Mouse (Mus musculus): ENCODE results near the gene Tenm4.

Tenm4 gene

DNA sequence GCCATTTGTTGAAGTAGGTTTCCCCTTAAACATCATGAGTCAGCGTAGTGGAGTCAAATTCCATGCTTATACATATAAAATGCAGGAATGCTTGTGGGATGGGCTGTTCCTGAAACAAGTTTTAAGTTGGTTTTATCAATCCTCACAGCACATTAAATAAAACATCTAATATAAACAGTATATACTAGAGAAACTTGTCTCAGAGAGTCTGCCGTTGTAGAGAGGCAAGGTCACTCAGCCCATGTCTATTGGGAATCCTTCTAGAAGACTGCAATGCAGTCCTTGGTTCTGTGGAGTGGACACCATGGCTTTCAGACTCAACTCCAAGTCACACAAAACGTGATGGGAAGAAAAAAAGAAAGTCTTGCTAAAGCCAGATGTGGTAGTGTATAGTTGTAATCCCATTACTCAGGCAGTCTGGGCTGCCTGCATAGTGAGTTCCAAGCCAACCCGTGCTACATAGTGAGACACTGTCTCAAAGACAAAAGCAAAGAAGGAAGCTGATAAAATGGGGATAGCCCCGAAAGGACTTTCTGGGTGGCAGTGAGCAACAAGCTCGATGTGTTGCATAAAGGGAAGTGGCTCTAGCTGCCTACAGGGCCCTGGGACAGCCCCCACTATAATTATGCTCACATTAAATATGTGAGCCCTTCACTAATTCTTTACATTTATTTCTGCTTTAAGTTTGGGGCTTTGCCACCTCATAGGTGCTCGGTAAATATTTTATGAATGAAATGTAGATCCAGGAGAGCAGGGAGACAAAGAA lies 707.6 kb downstream of the Tenm4 start:
- intact Hi-C loops (cut with DNase I), result no loop called here

DNA sequence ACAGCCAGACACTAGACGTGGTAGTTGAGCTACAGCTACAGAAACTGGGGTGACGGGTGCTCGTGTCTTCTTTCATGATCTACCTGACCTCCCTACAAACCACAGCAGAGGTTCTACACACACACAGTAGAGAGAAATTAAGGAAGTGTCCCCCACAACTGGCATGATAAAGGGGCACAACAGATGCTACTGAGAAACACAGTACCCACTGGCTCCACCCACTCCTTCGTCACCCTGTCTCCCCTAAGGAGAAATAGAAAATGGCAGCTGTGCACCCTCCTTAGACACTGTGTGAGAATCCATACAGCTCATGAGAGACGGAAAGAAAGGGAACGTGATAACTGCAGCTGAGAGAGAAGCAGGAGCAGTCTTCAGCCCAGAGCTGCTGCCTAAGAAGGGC lies 708.5 kb downstream of the Tenm4 start:
- intact Hi-C loops (cut with DNase I), result no loop called here

DNA sequence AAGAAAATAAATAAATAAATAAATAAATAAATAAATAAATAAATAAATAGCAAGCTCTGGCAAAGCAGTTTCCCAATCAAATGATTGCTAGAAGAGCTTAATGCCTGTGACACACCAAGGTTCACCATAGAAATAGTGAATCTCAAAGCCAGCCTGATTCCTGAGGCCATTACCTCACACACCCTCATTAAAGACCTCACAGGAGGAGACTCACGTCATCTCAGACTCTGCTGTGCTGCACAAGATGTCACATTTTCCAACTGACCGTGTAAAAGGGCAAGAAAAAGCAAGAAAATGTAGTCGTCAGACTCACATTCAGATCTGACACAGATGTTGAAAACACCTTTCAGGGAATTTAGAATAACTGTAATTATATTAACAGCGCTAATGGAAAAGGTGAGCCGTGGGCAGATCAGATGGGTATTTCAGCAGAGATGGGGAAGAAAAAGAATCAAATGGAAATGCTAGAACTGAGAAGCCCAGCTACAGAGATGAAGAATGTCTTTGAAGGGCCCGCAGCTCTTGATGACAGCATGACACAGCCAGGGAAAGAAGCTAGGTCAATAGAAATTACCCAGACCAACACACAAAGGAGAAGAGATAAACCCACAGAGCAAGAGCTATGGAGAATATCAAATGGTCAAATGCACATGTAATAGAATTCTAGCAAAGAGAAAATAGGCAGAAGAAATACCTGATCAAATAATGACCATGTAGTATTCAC lies 709.3 kb downstream of the Tenm4 start:
- intact Hi-C loops (cut with DNase I), result no loop called here

DNA sequence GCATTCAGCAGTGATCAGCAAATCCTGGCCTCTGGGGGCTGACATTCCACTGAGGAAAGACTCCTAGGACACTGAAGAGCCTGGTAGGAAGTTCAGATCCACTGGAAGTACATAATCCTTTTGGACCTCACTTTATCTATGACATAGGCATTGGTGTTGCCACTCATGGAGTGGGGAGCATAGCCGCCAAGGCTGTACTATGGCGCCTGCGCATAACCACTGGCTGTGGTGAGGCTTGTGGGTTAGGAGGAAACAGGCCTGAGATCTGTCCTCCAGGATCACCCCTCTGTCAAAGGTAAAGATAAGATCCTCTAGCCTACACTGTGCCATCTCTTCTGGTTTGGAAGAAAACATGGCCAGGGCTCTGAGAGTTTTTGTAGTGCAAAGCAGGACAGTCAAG lies 712.3 kb downstream of the Tenm4 start:
- intact Hi-C loops (cut with DNase I), result no loop called here

DNA sequence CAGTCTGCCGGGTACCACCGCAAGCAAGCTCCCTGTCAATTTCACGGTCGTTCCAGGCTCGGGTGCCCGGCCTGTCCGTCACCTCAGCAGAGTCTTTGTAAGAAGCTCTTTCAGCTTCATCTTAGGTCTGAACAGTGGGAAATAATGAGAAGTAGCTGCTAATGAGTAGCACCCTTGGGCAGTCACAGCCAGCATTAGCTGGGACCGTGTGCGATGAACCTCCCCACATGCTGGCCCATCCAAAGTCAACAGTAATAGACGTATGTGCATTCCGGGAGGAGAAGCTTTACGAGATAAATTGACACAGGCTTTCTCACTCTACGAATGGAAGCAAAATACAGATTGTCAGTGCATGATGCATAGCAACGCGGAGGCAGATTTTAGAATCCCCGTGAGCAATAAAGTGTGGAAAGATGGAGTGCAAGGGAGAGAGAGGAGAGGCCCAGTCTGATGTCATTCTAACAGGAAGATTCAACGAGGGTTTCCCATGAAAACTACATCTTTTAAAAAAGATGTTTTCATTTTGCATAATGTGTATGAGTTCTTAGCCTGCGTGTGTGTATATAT lies 716.1 kb downstream of the Tenm4 start:
- intact Hi-C loops (cut with DNase I), result no loop called here

DNA sequence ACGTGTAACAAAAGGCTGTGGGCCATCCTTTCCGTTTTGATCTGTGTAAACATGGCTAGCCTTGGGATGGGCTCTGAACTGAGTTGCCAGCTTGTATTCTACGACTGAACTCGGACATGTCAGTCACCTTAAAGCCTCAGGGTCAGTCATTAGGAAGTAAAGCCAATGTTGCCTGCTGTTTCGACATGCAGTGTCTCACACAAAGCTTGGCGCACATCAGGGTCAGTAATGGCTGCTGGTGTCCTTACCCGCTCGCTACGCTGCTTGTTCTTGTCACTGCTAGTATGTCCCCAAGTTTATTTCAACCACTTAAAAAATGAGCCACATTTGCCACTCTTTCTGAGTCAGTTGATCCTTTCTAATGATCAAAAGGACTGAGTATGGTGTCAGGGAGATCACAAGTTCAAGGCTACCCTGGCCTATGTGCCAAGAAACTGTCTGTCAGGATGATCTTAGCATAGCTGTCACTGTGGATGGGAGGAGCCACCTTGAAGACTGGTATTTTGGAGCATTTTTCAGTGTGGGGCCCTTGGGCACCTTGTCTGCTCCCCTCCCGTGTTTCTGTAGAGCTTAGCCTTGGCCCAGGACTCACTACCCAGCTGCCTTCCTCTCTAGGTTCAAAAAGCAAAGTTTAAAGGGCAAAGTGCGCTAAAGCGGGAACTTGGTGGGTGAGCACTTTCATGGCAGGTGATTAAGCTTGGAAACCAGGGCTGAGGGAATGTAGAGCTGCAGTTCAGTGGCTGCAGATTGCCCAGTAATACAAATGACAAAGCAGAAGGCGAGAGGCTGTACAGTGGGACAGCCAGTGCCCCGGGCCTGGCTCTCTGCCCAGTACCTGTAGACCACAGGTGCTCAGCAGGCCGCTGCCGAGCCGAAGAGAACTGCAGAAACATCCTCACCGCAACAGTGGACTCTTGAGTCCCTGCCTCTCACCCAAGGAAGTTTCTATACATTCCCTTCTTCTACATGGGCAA lies 718.3 kb downstream of the Tenm4 start:
- intact Hi-C loops (cut with DNase I), result no loop called here

DNA sequence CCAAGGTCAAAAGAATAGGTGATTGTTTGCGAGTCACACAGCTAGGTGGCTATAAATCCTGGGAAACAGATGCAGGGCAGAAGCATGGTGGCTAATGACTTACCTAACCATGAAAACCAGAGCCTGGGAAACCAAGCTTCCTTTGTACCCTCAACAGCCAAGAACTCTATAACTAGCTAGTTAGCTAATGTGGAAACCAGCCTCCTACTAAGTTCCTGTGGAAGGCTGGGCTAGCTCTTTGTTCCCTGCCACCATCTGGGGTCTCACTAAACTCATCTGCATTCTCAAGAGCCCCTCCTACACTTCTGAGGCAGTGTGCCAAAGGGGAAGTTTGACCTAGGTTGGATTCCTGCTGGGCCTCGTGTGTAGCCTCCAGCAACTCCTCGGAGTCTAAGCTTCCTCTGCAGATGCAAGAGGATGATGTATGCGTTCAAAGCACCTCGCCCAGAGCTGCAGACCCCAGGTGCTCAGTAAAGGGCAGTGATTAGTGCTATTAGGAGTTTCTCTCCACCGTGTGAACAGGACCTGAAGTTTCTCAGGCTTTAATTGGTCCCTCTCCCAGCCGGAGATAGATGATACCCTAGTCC lies 719.1 kb downstream of the Tenm4 start:
- intact Hi-C loops (cut with DNase I), result no loop called here

DNA sequence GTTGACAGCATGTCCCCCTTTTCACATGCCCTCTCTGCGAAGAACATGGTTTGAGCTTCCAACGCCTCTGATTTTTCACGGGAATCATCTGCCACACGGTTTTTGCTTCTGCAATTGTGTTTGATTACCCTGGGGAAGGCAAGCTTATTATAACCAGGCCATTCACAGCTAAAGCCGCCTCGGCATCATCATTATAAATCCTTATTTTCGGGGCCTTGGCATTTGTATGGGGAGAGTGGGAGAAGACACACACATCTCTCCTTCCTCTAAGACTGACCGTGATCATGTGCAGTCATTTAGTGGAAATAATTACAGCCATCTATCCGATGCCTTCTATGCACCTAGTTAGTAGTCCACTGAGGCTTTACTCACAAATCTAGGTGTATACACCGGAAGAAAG lies 719.9 kb downstream of the Tenm4 start:
- intact Hi-C loops (cut with DNase I), result no loop called here

DNA sequence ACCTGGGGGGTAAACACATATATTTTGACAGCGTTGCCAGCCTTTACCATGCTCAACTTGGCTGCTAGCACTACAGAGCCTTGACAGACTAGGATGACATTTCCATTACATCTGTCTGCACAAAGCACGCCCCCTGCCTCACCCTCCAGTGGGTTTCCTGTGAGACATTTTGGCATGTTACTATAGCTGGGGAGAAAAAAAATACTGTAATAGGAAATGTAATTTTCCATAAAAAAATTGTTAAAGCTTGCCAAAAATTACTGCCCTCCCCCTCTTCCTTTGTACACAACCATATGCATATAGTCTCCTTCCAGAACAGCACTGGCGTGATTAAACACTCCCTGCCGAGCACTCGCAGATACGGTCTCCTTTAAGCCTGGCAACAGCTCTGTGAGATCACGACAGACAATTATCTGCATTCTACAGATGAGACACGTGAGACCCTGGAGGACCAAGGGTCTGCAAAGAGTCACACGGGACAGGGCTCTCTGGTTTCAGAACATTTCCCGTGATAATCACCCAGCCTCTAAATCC lies 728.1 kb downstream of the Tenm4 start:
- intact Hi-C loops (cut with DNase I), result no loop called here

DNA sequence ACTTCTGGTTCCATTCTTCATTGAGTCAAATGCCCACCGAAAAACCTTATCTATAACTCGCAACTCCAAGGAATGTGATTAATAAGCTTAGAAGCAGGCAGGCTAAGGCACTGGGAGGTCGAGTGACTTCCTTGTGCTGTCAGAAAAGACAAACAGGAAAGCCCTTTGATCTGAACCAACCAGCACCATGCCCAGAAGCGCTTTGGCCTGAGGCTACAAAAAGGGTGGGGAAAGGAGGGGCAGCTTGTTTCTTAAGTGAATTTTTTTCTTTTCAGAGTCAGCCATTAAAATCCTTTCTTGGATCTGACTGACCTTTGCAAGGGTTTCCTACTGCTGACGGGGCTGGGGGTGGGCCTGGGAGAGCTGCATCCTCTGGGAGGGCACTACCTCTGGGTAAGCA lies 731.1 kb downstream of the Tenm4 start:
- intact Hi-C loops (cut with DNase I), result loop anchor here (5.0 kb wide), 1 partner anchor 1050 kb away; no protein-coding TSS in a partner anchor

DNA sequence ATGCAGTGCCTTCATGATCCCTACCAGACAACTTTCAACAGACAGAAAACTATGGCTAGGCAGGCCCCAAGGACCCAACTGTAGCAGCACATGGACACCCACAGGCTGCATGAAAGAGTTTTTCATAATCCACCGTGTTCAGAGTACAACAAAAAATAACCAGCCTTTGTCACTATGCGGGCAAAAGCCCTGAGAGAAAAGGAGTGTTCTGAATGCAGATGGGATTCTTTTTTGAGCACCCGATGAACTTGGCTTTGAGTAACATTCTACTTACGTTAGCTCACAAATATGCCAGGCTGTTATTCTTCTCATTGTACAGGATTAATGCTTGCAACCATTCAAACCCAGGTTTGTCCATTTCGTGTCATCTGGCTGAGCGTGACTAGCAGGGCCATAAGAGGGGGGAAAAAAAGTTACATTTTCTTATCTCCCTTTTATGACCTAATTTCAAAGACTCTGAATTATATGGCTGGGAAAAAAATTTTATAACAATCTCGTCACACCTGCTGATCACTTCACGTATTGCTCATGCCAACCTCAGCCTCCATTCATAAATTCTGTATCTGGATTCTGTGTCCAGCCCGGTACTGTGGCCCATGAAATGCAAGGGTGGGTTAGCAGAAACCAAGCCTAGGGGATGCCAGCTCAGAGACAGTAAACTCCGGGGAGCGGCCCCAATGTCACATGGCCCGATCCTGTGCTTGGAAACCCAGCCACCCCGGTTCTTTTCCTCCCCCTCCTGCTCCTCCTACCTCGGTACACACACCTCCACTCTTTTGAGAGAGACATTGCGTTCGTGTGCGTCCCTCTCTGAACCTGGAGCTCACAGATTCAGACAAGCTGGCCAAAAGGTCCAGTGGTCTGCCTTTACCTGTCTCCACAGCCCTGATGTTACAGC lies 732.3 kb downstream of the Tenm4 start:
- intact Hi-C loops (cut with DNase I), result loop anchor here (5.0 kb wide), 1 partner anchor 1051 kb away; no protein-coding TSS in a partner anchor

DNA sequence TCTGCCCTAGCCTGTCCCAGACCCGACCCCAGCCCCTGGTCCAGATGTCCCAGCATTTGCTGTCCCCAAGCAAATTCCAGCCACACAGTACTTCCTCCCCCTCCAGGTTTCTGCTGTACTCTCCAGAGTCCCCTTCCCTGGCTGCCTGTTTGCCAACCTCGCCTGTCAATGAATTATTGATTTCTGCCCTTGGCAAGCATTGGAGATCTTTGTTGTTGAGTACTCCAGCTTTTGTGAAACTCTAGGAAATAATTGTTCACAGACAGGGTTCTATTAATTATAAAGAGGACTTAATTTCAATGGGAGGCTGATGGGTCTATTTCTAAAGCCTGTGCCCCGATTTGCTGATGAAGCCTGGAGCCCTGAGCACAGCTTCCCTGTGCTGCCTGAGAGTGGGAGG lies 733.4 kb downstream of the Tenm4 start:
- intact Hi-C loops (cut with DNase I), result loop anchor here (5.0 kb wide), 1 partner anchor 1052 kb away; no protein-coding TSS in a partner anchor

DNA sequence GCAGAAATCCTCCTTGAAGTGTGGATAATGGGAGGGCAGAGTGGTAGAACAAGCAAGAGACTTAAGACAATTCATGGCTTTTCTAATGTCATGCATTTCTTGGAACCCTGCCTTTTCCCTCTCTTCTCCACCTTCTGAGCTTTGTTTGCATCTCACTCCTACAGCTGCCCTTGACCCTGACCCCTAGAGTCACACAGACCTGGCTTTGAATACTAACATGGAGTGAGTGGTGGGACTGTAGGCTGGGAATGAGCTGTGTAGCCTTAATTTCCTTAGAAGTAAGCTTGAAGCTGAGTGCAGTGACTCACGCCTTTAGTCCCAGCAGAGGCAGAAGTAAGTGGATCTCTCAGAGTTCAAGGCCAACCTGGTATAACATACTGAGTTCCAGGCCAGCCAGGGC lies 733.9 kb downstream of the Tenm4 start:
- intact Hi-C loops (cut with DNase I), result loop anchor here (5.0 kb wide), 1 partner anchor 1053 kb away; no protein-coding TSS in a partner anchor

DNA sequence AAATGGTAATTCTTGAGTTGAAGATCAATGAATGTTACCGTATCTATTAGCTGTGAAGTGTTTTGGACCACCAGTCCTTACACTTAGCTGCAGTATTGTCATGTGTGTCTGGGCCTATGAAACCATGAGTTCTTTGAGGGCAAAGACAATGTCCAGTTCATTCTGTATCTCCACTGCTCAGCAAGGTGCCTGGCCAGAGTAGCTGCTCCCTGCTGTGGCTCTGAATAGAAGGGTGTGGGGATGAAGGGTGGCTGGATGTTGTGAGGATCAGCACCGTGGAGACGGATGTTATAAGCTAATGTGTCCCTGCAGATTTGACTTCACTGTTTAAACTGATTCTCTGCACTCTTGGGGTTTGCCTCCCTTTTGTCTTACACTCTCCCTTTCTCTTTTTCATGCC lies 734.4 kb downstream of the Tenm4 start:
- intact Hi-C loops (cut with DNase I), result no loop called here

DNA sequence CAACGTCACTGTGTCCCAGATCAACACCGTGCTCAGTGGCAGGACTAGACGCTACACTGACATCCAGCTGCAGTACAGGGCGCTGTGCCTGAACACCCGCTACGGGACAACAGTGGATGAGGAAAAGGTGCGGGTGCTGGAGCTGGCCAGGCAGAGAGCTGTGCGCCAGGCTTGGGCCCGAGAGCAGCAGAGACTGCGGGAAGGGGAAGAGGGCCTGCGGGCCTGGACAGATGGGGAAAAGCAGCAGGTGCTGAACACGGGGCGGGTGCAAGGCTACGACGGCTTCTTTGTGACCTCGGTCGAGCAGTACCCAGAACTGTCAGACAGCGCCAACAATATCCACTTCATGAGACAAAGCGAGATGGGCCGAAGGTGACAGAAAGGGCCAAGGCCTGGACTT lies 735.2 kb downstream of the Tenm4 start:
- intact Hi-C loops (cut with DNase I), result no loop called here

DNA sequence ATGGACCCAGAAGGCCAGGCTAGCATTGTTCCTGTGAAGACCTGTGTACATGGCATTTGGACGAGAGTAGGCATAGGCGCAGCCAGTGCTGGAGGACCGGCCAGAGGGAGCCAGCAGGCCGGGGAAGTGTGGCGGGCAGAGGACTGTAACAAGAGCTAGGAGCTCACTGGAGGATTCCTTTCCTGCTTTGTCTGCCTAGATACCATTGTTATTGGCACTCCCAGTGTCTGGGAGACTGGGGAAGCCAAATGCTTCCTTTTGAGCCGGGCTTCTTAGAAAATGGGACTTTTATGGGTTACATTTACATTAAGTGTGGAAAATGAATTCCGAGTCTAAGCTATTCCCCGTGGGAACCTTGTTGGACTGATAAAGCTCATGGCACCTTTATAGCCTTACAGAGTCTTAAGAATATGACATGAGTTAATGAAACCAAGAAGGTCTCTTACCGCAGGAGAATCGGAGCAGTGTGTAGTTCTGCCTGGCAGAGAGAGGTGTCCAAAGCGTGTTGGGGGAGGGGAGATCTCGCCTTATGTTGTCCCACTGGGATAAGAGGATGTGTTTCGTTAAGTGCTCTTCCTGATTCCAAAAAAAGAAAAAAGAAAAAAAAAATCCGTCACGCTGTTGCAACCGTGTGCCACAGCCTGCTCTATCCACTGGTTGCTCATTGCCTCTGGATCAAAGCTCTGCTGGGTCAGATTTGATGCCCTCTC lies 737.1 kb downstream of the Tenm4 start:
- intact Hi-C loops (cut with DNase I), result no loop called here

DNA sequence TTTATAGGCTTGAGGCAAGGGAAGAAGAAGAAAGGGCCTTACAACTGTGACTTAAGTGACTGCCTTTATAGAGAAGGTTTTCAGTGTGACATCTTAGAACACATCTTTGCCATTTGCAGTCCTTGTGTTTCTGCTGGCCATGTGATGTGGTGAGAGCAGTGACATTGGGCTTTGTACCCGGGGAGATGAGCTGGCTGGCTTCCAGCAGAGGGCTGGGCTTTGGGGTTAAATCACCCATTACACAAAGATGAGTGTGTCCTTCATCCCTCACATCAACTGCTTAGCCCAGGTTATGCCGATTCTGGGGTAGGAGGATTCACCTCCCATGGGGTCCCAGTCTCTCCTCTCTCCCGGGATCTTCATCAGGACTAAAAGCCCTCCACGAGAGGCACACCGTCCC lies 738.8 kb downstream of the Tenm4 start:
- intact Hi-C loops (cut with DNase I), result loop anchor here (10.0 kb wide), 2 partner anchors 695 to 1425 kb away; no protein-coding TSS in a partner anchor

DNA sequence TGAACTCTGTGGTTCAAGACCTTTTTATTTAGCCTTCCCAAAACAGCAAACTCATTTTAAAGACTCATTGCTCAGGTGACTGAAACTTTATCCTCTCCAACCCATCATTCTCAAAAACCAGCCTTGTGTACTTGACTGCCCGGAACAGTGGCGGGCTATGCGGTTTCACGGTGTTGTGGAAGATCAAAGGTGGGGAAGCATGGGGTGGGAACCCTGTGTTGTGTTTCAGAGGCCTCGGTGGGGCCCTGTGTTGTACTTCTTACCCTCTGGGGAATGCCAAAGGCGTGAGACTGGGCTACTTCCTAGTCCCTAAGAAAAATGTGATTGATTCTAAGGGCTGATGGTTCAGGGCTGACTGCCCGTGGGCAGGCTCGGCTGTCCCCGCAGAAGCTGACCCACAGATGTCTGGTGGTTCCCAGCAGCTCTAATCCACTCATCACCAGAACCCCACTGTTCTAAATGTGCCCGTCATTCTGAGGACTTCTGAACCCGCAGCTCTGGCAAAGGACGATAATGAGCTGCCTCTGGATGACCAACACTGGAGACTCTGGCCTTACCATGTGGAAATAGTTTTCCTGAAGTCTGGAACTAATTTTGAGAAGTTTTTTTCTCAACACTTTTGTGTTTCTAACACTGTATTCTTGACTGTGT lies 739.4 kb downstream of the Tenm4 start:
- intact Hi-C loops (cut with DNase I), result loop anchor here (10.0 kb wide), 2 partner anchors 696 to 1426 kb away; no protein-coding TSS in a partner anchor
